9 mouse cellular contexts compared by ENCODE assay signal in genomic region chr8:84183261-84184084, GRCm38 (mm10). TPM values are rescaled to one million over a fixed set of nuclear protein-coding genes. Genes with fewer than 3 reads are reported as not detected.
A peak's percentile ranks its signal among the peaks of the same experiment; 100 is the strongest.
DNase-seq lines count a peak whose midpoint lies in the region; ATAC-seq and TF ChIP-seq lines count a peak whose summit lies in the region.
"Had no signal": no experiment of that assay in that cellular context is flagged by ENCODE, and none has a peak within 500 bp of the region (broad histone marks: within the 10 kb centered on the region; RNA-seq: fewer than 3 reads in every experiment).

No protein-coding gene starts in this region.

- H3K4me1 ChIP-seq in E14TG2a.4 (replicated peaks; ENCODE audit: low read depth, low read length): peaks cover 79% of the 10 kb centered on the region
- peaks cover 62% of the 10 kb centered on the region for H3K4me1 ChIP-seq in hindbrain, embryonic 12.5 days
- peaks cover 19% of the 10 kb centered on the region for H3K4me1 ChIP-seq in liver, postnatal 0 days (ENCODE audit: insufficient read depth)
- peaks cover 43% of the 10 kb centered on the region for H3K4me1 ChIP-seq in stomach, embryonic 16.5 days (ENCODE audit: control insufficient read depth, insufficient read depth, low read length)

- no peak for TF ChIP-seq CTCF in E14TG2a.4 (conservative IDR thresholded peaks at IDR 0.05; ENCODE audit: low read length)
- no peak for TF ChIP-seq CTCF in liver, postnatal 0 days (IDR thresholded peaks at IDR 0.05; ENCODE audit: low read depth)

- ATAC-seq in hindbrain, embryonic 12.5 days (ENCODE audit: low FRiP score): peak; percentile 51
- no peak for ATAC-seq in liver, postnatal 0 days
- 0 out of 2 replicates have a peak, but pooled peaks have one; percentile 6 for ATAC-seq in stomach, embryonic 16.5 days (ENCODE audit: insufficient read depth, low FRiP score)

- peaks cover 22% of the 10 kb centered on the region for H3K36me3 ChIP-seq in E14TG2a.4 (ENCODE audit: insufficient read depth, low read length)
- no peaks in the 10 kb centered on the region for H3K36me3 ChIP-seq in hindbrain, embryonic 12.5 days
- H3K36me3 ChIP-seq in liver, postnatal 0 days (replicated peaks; ENCODE audit: insufficient read depth, low read length): no peaks in the 10 kb centered on the region
- H3K36me3 ChIP-seq in stomach, embryonic 16.5 days (ENCODE audit: control insufficient read depth, insufficient read depth, low read length): no peaks in the 10 kb centered on the region

- under 1% methylated on average over 76 of the region's 87 CpGs for WGBS in hindbrain, embryonic 12.5 days
- WGBS in liver, postnatal 0 days (ENCODE audit: insufficient replicate concordance): 3% methylated on average over 46 of the region's 87 CpGs
- WGBS in stomach, embryonic 16.5 days: under 1% methylated on average over 83 of the region's 87 CpGs

- DNase-seq in gastrocnemius, postnatal 14 days: peak; percentile 29
- DNase-seq in gastrocnemius, postnatal 4 days (ENCODE audit: low spot score in 2 of 2): no peak
- DNase-seq in embryo, embryonic 11 days: peak; percentile 79
- no peak for DNase-seq in liver, postnatal 0 days
- DNase-seq in gastrocnemius, adult 18-20 months (ENCODE audit: low spot score): no peak

- peak overlapping the region; percentile 99 for H3K9ac ChIP-seq in hindbrain, embryonic 12.5 days
- peak overlapping the region; percentile 70 for H3K9ac ChIP-seq in liver, postnatal 0 days (replicated peaks)
- H3K9ac ChIP-seq in stomach, embryonic 16.5 days (ENCODE audit: low read length): peak overlapping the region; percentile 95

- intact Hi-C loops in gastrocnemius, postnatal 14 days (cut with DNase I; ENCODE audit: low total_unique reads): loop anchor here (5.0 to 10.0 kb wide), 3 partner anchors 39 to 171 kb away; no protein-coding TSS in a partner anchor

- H3K27ac ChIP-seq in hindbrain, embryonic 12.5 days: peak overlapping the region; percentile 96
- no peak overlapping the region for H3K27ac ChIP-seq in liver, postnatal 0 days (ENCODE audit: low read depth)
- peak overlapping the region; percentile 64 for H3K27ac ChIP-seq in stomach, embryonic 16.5 days (ENCODE audit: low read length)

- peak overlapping the region; percentile 85 for H3K4me3 ChIP-seq in E14TG2a.4 (replicated peaks; ENCODE audit: low read length)
- H3K4me3 ChIP-seq in hindbrain, embryonic 12.5 days: peak overlapping the region; percentile 90
- H3K4me3 ChIP-seq in liver, postnatal 0 days (ENCODE audit: low read depth, low read length): peak overlapping the region; percentile 61
- H3K4me3 ChIP-seq in stomach, embryonic 16.5 days (replicated peaks; ENCODE audit: low read length): peak overlapping the region; percentile 73

- H3K4me2 ChIP-seq in hindbrain, embryonic 12.5 days (replicated peaks): peak overlapping the region; percentile 75
- peak overlapping the region; percentile 93 for H3K4me2 ChIP-seq in liver, postnatal 0 days (ENCODE audit: low read depth, low read length)
- peak overlapping the region; percentile 88 for H3K4me2 ChIP-seq in stomach, embryonic 16.5 days (ENCODE audit: low read depth, low read length)

- no peak for TF ChIP-seq EP300 in liver, postnatal 0 days (IDR thresholded peaks at IDR 0.05; ENCODE audit: low read depth)

- no peaks in the 10 kb centered on the region for H3K27me3 ChIP-seq in E14TG2a.4 (ENCODE audit: insufficient read depth, low read length)
- H3K27me3 ChIP-seq in hindbrain, embryonic 12.5 days: peaks cover 7% of the 10 kb centered on the region
- peaks cover 9% of the 10 kb centered on the region; the same call in 1 of the 2 replicates for H3K27me3 ChIP-seq in liver, postnatal 0 days (ENCODE audit: insufficient read depth, low read length)
- H3K27me3 ChIP-seq in stomach, embryonic 16.5 days (ENCODE audit: control insufficient read depth, insufficient read depth, low read length): no peaks in the 10 kb centered on the region

- no peaks in the 10 kb centered on the region for H3K9me3 ChIP-seq in E14TG2a.4 (ENCODE audit: low read length)
- H3K9me3 ChIP-seq in hindbrain, embryonic 12.5 days (replicated peaks): no peaks in the 10 kb centered on the region
- H3K9me3 ChIP-seq in liver, postnatal 0 days (ENCODE audit: low read length): no peaks in the 10 kb centered on the region
- H3K9me3 ChIP-seq in stomach, embryonic 16.5 days (replicated peaks; ENCODE audit: control insufficient read depth, low read length): no peaks in the 10 kb centered on the region

RNA-seq across cellular contexts. Expression of gene Nanos3, which starts 1.5 kb away (rescaled TPM):
- under 1 TPM in 1 of 2 experiments, not detected in 1; 0.43 TPM for total RNA-seq in gastrocnemius, postnatal 14 days (2021)
- total RNA-seq in gastrocnemius, postnatal 4 days (2021): 1 to 10 TPM; 2.5 to 3.3 TPM
- polyA plus RNA-seq in hindbrain, embryonic 12.5 days (2016; fragmentation: Nextera tagmentation; extraction: Ambion mirVana): 5.8 and 7.2 TPM in 2 replicates
- polyA plus RNA-seq in liver, postnatal 0 days (2015; fragmentation: Nextera tagmentation; extraction: Ambion mirVana): 0.34 and 0.79 TPM in 2 replicates
- polyA plus RNA-seq in stomach, embryonic 16.5 days (2015; fragmentation: Nextera tagmentation; extraction: Ambion mirVana): 1.3 TPM in 1 of 2 replicates, not detected in the other
- under 1 TPM in 1 of 2 experiments, not detected in 1; 0.82 TPM for total RNA-seq in gastrocnemius, adult 18-20 months (2021)

RNA-seq across cellular contexts. Expression of gene 4930432K21Rik, which starts 35.6 kb away (rescaled TPM):
- under 1 TPM; 0.27 to 0.62 TPM for total RNA-seq in gastrocnemius, postnatal 14 days (2021)
- total RNA-seq in gastrocnemius, postnatal 4 days (2021): 1 to 10 TPM; 1.4 to 1.9 TPM
- polyA plus RNA-seq in hindbrain, embryonic 12.5 days (2016; fragmentation: Nextera tagmentation; extraction: Ambion mirVana): 1.6 and 1.9 TPM in 2 replicates
- polyA plus RNA-seq in liver, postnatal 0 days (2015; fragmentation: Nextera tagmentation; extraction: Ambion mirVana): 0.24 and 0.29 TPM in 2 replicates
- polyA plus RNA-seq in stomach, embryonic 16.5 days (2015; fragmentation: Nextera tagmentation; extraction: Ambion mirVana): 1.0 and 1.1 TPM in 2 replicates
- under 1 TPM; 0.31 to 0.57 TPM for total RNA-seq in gastrocnemius, adult 18-20 months (2021)

RNA-seq across cellular contexts. Expression of gene Cc2d1a, which starts 35.7 kb away (rescaled TPM):
- 10 to 100 TPM; 12.1 to 12.6 TPM for total RNA-seq in gastrocnemius, postnatal 14 days (2021)
- 10 to 100 TPM; 18.2 to 21.8 TPM for total RNA-seq in gastrocnemius, postnatal 4 days (2021)
- polyA plus RNA-seq in hindbrain, embryonic 12.5 days (2016; fragmentation: Nextera tagmentation; extraction: Ambion mirVana): 21.6 and 21.7 TPM in 2 replicates
- 4.4 and 4.5 TPM in 2 replicates for polyA plus RNA-seq in liver, postnatal 0 days (2015; fragmentation: Nextera tagmentation; extraction: Ambion mirVana)
- 25.5 and 25.7 TPM in 2 replicates for polyA plus RNA-seq in stomach, embryonic 16.5 days (2015; fragmentation: Nextera tagmentation; extraction: Ambion mirVana)
- total RNA-seq in gastrocnemius, adult 18-20 months (2021): 10 to 100 TPM; 15.8 to 16.3 TPM

RNA-seq across cellular contexts. Expression of gene Zswim4, which starts 53.4 kb away (rescaled TPM):
- 1 to 10 TPM; 5.8 to 6.8 TPM for total RNA-seq in gastrocnemius, postnatal 14 days (2021)
- 1 to 10 TPM; 9.5 to 9.8 TPM for total RNA-seq in gastrocnemius, postnatal 4 days (2021)
- 57.5 and 59.0 TPM in 2 replicates for polyA plus RNA-seq in hindbrain, embryonic 12.5 days (2016; fragmentation: Nextera tagmentation; extraction: Ambion mirVana)
- 1.4 and 1.6 TPM in 2 replicates for polyA plus RNA-seq in liver, postnatal 0 days (2015; fragmentation: Nextera tagmentation; extraction: Ambion mirVana)
- 9.7 and 10.5 TPM in 2 replicates for polyA plus RNA-seq in stomach, embryonic 16.5 days (2015; fragmentation: Nextera tagmentation; extraction: Ambion mirVana)
- 1 to 10 TPM; 6.6 to 7.2 TPM for total RNA-seq in gastrocnemius, adult 18-20 months (2021)

RNA-seq across cellular contexts. Expression of gene Podnl1, which starts 57.7 kb away (rescaled TPM):
- under 1 TPM in 1 of 2 experiments, not detected in 1; 0.10 TPM for total RNA-seq in gastrocnemius, postnatal 14 days (2021)
- total RNA-seq in gastrocnemius, postnatal 4 days (2021): not detected
- 0.39 and 0.50 TPM in 2 replicates for polyA plus RNA-seq in hindbrain, embryonic 12.5 days (2016; fragmentation: Nextera tagmentation; extraction: Ambion mirVana)
- not detected in 2 replicates for polyA plus RNA-seq in liver, postnatal 0 days (2015; fragmentation: Nextera tagmentation; extraction: Ambion mirVana)
- polyA plus RNA-seq in stomach, embryonic 16.5 days (2015; fragmentation: Nextera tagmentation; extraction: Ambion mirVana): 0.25 and 0.26 TPM in 2 replicates
- total RNA-seq in gastrocnemius, adult 18-20 months (2021): not detected
- total RNA-seq: left cerebral cortex, postnatal 36 days had no signal

Comparison
In these comparisons a context has a peak if more than half of its experiments do, and no peak if none do; other contexts are left out.
1. DNase-seq: peak in gastrocnemius, postnatal 14 days (single experiment) and embryo, embryonic 11 days (single experiment); none in gastrocnemius, postnatal 4 days (0 of 2), liver, postnatal 0 days (single experiment) and gastrocnemius, adult 18-20 months (single experiment).
2. Peak in every context shown above with its lines, with median percentiles within 50 percentile points of each other: H3K4me3 ChIP-seq, H3K4me2 ChIP-seq and H3K9ac ChIP-seq.